Mouse (Mus musculus) liver, embryonic 11.5 days (tissue): ENCODE measurements at regions not wholly inside any gene's neighbourhood (a gene's known extent, or its start where the extent isn't known, plus 50 kb on each side); places are given as distances from the start of the nearest gene placed in this dataset.

Experiments used
- ATAC-seq: fragments of 200-750 bp; cut with Nextera tagmentation; replicated peaks from 2 replicates; pipeline ENCODE4 v1.8.0; 2017; ENCODE audit warnings: moderate number of reproducible peaks, mild to moderate bottlenecking, moderate TSS enrichment, moderate library complexity; ENCODE audit not compliant: low FRiP score
- DNase-seq: peaks from one replicate; pipeline ENCODE4 v3.0.0-alpha.2; 2017; ENCODE audit warnings: low spot score
- H3K27ac ChIP-seq: fragments of 300-500 bp; sonication (generic); 2 replicates; pipeline ENCODE4 v1.5.1; 2014; ENCODE audit warnings: mild to moderate bottlenecking, low read depth, low read length, control low read depth
- H3K27me3 ChIP-seq: fragments of 300-500 bp; sonication (generic); replicated peaks from 2 replicates; pipeline ENCODE4 v1.6.1; 2014; ENCODE audit warnings: low read length, mixed read lengths; ENCODE audit not compliant: control insufficient read depth, insufficient read depth
- H3K36me3 ChIP-seq: fragments of 300-500 bp; sonication (generic); 2 replicates; pipeline ENCODE4 v1.6.1; 2014; ENCODE audit warnings: mild to moderate bottlenecking, low read length, moderate library complexity, mixed read lengths; ENCODE audit not compliant: control insufficient read depth, insufficient read depth
- H3K4me1 ChIP-seq: fragments of 300-500 bp; sonication (generic); replicated peaks from 2 replicates; pipeline ENCODE4 v1.6.1; 2014; ENCODE audit warnings: low read length, mixed read lengths; ENCODE audit not compliant: control insufficient read depth, insufficient read depth
- H3K4me2 ChIP-seq: fragments of 300-500 bp; sonication (generic); 2 replicates; pipeline ENCODE4 v1.6.1; 2014; ENCODE audit warnings: mild to moderate bottlenecking, control low read depth, moderate library complexity
- H3K4me3 ChIP-seq: fragments of 300-500 bp; sonication (generic); 2 replicates; pipeline ENCODE4 v1.5.1; 2014; ENCODE audit warnings: low read depth, low read length, control low read depth
- H3K9ac ChIP-seq: fragments of 300-500 bp; sonication (generic); 2 replicates; pipeline ENCODE4 v1.6.1; 2014; ENCODE audit warnings: low read depth, low read length, control low read depth
- H3K9me3 ChIP-seq: fragments of 300-500 bp; sonication (generic); 2 replicates; pipeline ENCODE4 v1.6.1; 2016; ENCODE audit warnings: low read length, inconsistent platforms, mixed read lengths; ENCODE audit not compliant: control insufficient read depth
- WGBS: fragments of 180-500 bp; shearing (Covaris S2); extraction: QIAGEN DNeasy Blood & Tissue Kit; methylation state at CpG from one replicate; pipeline ENCODE4 v1.1.7; 2014; 5-methylcytosine and 5-hydroxymethylcytosine counted together

- Histone ChIP-seq H3K27ac (no peak overlapping the region), H3K27me3 (no peaks in the 10 kb centered on the region), H3K36me3 (no peaks in the 10 kb centered on the region), H3K4me3 (no peak overlapping the region), H3K4me1 (no peaks in the 10 kb centered on the region), H3K4me2 (no peak overlapping the region), H3K9me3 (no peaks in the 10 kb centered on the region), H3K9ac (no peak overlapping the region)
- 53% methylated on average over 7 of the region's 7 CpGs for whole genome bisulfite sequencing
- no peak for ATAC-seq
- no peak for DNase-seq
Observed at GRCm38 (mm10) chr4:89621260-89621659, 58.0 kb upstream of the Dmrta1 start.

GRCm38 (mm10) chr4:89604721-89605120 is 74.5 kb upstream of the Dmrta1 start:
- Histone ChIP-seq H3K27me3 (no peaks in the 10 kb centered on the region), H3K4me3 (no peak overlapping the region), H3K4me1 (no peaks in the 10 kb centered on the region), H3K9me3 (no peaks in the 10 kb centered on the region), H3K27ac (no peak overlapping the region), H3K36me3 (no peaks in the 10 kb centered on the region), H3K9ac (no peak overlapping the region), H3K4me2 (no peak overlapping the region)
- ATAC-seq, result no peak
- WGBS, result 59% methylated on average over 1 of the region's 1 CpGs
- no peak for DNase-seq

GRCm38 (mm10) chr4:89575529-89575928 is 103.7 kb upstream of the Dmrta1 start:
- H3K27me3 ChIP-seq, result no peaks in the 10 kb centered on the region
- no peaks in the 10 kb centered on the region for H3K4me1 ChIP-seq
- DNase-seq (no peak), ATAC-seq (no peak)
- no peak overlapping the region for H3K4me2 ChIP-seq
- no peaks in the 10 kb centered on the region for H3K36me3 ChIP-seq
- H3K4me3 ChIP-seq, result no peak overlapping the region
- no peak overlapping the region for H3K27ac ChIP-seq
- no peak overlapping the region for H3K9ac ChIP-seq
- H3K9me3 ChIP-seq, result no peaks in the 10 kb centered on the region
- 27% methylated on average over 10 of the region's 10 CpGs for WGBS

- Histone ChIP-seq H3K9me3 (no peaks in the 10 kb centered on the region), H3K4me1 (no peaks in the 10 kb centered on the region), H3K36me3 (no peaks in the 10 kb centered on the region), H3K27ac (no peak overlapping the region), H3K9ac (no peak overlapping the region), H3K4me2 (no peak overlapping the region), H3K4me3 (no peak overlapping the region), H3K27me3 (no peaks in the 10 kb centered on the region)
- DNase-seq (no peak), ATAC-seq (no peak)
- WGBS, result 64% methylated on average over 7 of the region's 7 CpGs
Observed at GRCm38 (mm10) chr4:89554711-89555466, 124.3 kb upstream of the Dmrta1 start.

GRCm38 (mm10) chr4:89552556-89552955 is 126.7 kb upstream of the Dmrta1 start:
- no peaks in the 10 kb centered on the region for H3K4me1 ChIP-seq
- ATAC-seq (no peak), DNase-seq (no peak)
- H3K9ac ChIP-seq, result no peak overlapping the region
- no peak overlapping the region for H3K27ac ChIP-seq
- H3K4me2 ChIP-seq, result no peak overlapping the region
- no peaks in the 10 kb centered on the region for H3K36me3 ChIP-seq
- no peaks in the 10 kb centered on the region for H3K27me3 ChIP-seq
- H3K4me3 ChIP-seq, result no peak overlapping the region
- H3K9me3 ChIP-seq, result no peaks in the 10 kb centered on the region
- 73% methylated on average over 6 of the region's 6 CpGs for WGBS

- DNase-seq (no peak), ATAC-seq (no peak)
- H3K9me3 ChIP-seq, result no peaks in the 10 kb centered on the region
- no peaks in the 10 kb centered on the region for H3K36me3 ChIP-seq
- no peaks in the 10 kb centered on the region for H3K4me1 ChIP-seq
- H3K27ac ChIP-seq, result no peak overlapping the region
- no peak overlapping the region for H3K4me3 ChIP-seq
- H3K9ac ChIP-seq, result no peak overlapping the region
- 50% methylated on average over 2 of the region's 2 CpGs for WGBS
- H3K4me2 ChIP-seq, result no peak overlapping the region
- H3K27me3 ChIP-seq, result no peaks in the 10 kb centered on the region
Observed at GRCm38 (mm10) chr4:89550515-89550914, 128.7 kb upstream of the Dmrta1 start.

GRCm38 (mm10) chr4:89532462-89532861 is 146.8 kb upstream of the Dmrta1 start:
- ATAC-seq (no peak), DNase-seq (no peak)
- WGBS, result 12% methylated on average over 4 of the region's 4 CpGs
- Histone ChIP-seq H3K36me3 (no peaks in the 10 kb centered on the region), H3K4me3 (no peak overlapping the region), H3K4me2 (no peak overlapping the region), H3K4me1 (no peaks in the 10 kb centered on the region), H3K27me3 (no peaks in the 10 kb centered on the region), H3K9ac (no peak overlapping the region), H3K9me3 (no peaks in the 10 kb centered on the region), H3K27ac (no peak overlapping the region)

- ATAC-seq (no peak), DNase-seq (no peak)
- no peak overlapping the region for H3K9ac ChIP-seq
- no peaks in the 10 kb centered on the region for H3K9me3 ChIP-seq
- H3K4me2 ChIP-seq, result no peak overlapping the region
- H3K27ac ChIP-seq, result no peak overlapping the region
- no peak overlapping the region for H3K4me3 ChIP-seq
- no peaks in the 10 kb centered on the region for H3K4me1 ChIP-seq
- 77% methylated on average over 5 of the region's 5 CpGs for WGBS
- peaks cover 6% of the 10 kb centered on the region; the same call in 1 of the 2 replicates for H3K27me3 ChIP-seq
- no peaks in the 10 kb centered on the region for H3K36me3 ChIP-seq
Observed at GRCm38 (mm10) chr4:89530050-89530911, 149.0 kb upstream of the Dmrta1 start.
